ENCODE assay signal across 17 mouse cellular contexts in the genomic region with DNA sequence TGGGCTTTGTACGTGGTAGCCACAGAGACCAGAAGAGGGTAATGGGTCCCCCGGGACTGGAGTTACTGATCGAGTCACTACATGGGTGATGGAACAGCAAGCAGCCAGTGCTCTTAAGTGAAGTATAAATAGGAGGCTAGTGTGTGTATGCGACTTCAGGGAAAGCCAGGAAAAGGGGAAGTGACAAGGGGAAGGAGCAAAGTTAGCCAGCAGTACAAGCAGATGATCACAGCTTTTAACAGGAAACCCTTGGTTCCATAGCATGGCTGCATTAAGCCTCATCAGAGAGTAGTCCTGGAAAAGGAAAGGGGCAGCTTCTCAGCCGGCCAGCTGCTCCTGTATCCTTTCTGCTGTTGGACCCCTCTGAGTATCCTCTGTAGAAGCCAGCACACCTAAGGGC. TPM values are rescaled to one million over a fixed set of nuclear protein-coding genes. Genes with fewer than 3 reads are reported as not detected.
"Had no signal": no experiment of that assay in that cellular context is flagged by ENCODE, and none has a peak within 500 bp of the region (broad histone marks: within the 10 kb centered on the region; RNA-seq: fewer than 3 reads in every experiment).

No protein-coding gene starts in this region.

- H3K27ac ChIP-seq: layer of hippocampus, adult 2 months; limb, embryonic 10.5 days; liver, embryonic 13.5 days; lung, embryonic 15.5 days; midbrain, embryonic 15.5 days; neural tube, embryonic 12.5 days had no signal

- H3K4me2 ChIP-seq: liver, embryonic 13.5 days; lung, embryonic 15.5 days; midbrain, embryonic 11.5 days; midbrain, embryonic 15.5 days; neural tube, embryonic 12.5 days had no signal

- H3K4me3 ChIP-seq: layer of hippocampus, adult 2 months; limb, embryonic 10.5 days; liver, embryonic 13.5 days; lung, embryonic 15.5 days; midbrain, embryonic 15.5 days; neural tube, embryonic 12.5 days had no signal

- H3K9ac ChIP-seq: liver, embryonic 13.5 days; liver, postnatal 0 days; lung, embryonic 15.5 days; midbrain, embryonic 15.5 days; neural tube, embryonic 12.5 days had no signal

- DNase-seq: kidney, postnatal 10 days; kidney, postnatal 4 days; liver, embryonic 13.5 days; liver, postnatal 0 days; lung, postnatal 14 days; right cerebral cortex, postnatal 4 days; spleen, adult 18-20 months; thymus, adult 18-20 months; thymus, postnatal 14 days had no signal

- ATAC-seq: liver, postnatal 0 days; midbrain, embryonic 15.5 days had no signal

- H3K9me3 ChIP-seq: limb, embryonic 10.5 days; liver, embryonic 13.5 days; lung, embryonic 15.5 days; midbrain, embryonic 15.5 days; neural tube, embryonic 12.5 days had no signal

RNA-seq across cellular contexts. Expression of a gene that starts 2.6 kb away (rescaled TPM):
- total RNA-seq: monocyte, adult 5-6 weeks; neutrophil, adult 5-6 weeks had no signal
